Mouse (Mus musculus): ENCODE results near the gene Irf1.

GRCm38 (mm10) chr11:53762426-53762825, 7.4 kb upstream of the Irf1 start:
- no peak for TF ChIP-seq POLR2A (IDR thresholded peaks at IDR 0.05; ENCODE audit: borderline replicate concordance, insufficient read depth, low read length)
- no peak for TF ChIP-seq CTCF (IDR thresholded peaks at IDR 0.05; ENCODE audit: borderline replicate concordance, insufficient read depth, low read depth, low read length)

Measured in cerebellum, adult 2 months (tissue).